Mouse (Mus musculus) ovary, postnatal 10 days (tissue): Measurements from ENCODE around the gene Ubc.

Source experiments
- DNase-seq: peaks from one replicate; pipeline ENCODE4 v3.0.0; 2022; ENCODE audit warnings: low spot score

Ubc gene

DNA sequence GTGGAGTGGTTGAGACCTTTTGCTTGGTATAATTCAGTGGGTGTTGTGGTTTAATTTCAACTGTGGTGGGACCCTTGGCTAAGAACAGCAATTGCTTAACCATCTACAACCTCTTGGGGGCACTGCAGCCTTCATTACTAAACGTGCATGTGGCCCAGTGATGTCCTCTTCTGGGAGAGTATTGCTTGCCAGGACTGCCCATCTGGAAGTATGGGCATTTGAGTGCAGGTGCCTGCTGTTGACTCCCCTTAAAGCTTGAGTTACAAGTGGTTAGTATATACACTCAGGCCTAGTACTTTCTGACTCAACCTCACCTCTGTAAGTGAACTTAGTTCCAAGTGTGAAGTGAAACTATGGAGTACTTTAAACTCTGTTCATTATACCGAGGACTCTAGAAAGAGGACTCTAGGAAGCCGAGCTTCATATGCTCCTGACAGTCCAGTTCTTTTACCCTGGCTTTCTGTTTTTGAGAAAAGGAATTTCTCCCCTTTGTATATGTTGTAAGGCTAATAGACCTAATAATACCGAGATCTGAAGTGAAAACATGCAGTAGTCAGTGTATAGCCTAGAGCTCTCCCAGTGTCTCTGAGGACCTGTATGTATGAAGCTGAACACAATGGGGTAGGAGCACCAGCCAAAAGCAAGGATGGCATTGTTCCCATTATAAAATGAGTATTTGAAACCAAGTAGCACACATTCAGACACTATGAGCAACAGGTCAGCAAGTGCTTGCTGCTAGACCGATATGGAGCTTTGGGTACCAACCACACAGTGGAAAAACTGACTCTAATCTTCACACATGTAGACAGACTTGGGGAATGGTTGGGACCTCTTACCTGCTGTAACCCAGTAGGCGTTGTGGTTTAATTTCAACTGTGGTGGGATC lies 7.1 kb downstream of the Ubc start:
- no peak for DNase-seq

DNA sequence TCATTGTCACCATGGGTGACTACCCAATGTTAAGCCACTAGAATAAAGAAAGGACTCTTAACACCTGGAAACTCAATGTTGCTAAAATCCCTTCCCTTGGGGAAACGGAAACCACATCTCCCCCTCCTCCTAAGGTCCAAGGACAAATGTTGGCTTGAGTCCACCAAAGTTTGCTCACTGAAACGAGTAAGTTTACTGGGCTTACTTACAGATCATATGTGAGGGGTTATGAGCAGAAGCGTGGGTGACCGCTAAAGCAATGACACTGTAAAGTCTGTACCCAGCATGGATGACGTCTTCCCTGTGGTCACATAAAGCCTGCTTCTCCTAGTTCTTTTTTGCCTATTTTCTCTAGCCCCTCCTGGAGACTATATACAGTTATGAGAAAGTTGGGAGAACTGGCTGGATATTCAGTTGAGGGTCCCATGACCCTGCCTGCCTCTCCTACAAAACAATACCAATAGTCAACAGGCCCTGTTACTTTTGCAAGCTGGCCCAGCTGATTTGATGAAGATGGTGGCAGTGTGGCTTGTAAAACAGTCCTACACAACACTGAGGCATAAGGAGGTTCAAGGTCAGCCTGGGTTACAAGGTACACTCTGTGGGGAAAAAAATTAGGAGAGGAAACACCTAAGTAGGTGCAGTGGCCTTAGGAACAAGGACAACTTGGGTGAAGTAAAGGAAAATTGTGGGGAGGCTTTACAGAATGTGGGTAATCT lies 7.9 kb downstream of the Ubc start:
- DNase-seq = no peak

GRCm38 (mm10) chr5:125378919-125379318 lies 11.1 kb downstream of the Ubc start:
- no peak for DNase-seq

- DNase-seq = no peak
These were observed 12.8 kb downstream of the Ubc start for GRCm38 (mm10) chr5:125377214-125377613.

- DNase-seq = no peak
These were observed 14.1 kb downstream of the Ubc start for GRCm38 (mm10) chr5:125375871-125376270.

GRCm38 (mm10) chr5:125372027-125372426 lies 18.0 kb downstream of the Ubc start:
- DNase-seq = no peak

GRCm38 (mm10) chr5:125370950-125371693 lies 18.9 kb downstream of the Ubc start:
- no peak for DNase-seq

GRCm38 (mm10) chr5:125368568-125368967 lies 21.4 kb downstream of the Ubc start:
- no peak for DNase-seq

- no peak for DNase-seq
These were observed 21.8 kb downstream of the Ubc start for GRCm38 (mm10) chr5:125368156-125368555.

GRCm38 (mm10) chr5:125364851-125365429 lies 25.1 kb downstream of the Ubc start:
- no peak for DNase-seq

DNA sequence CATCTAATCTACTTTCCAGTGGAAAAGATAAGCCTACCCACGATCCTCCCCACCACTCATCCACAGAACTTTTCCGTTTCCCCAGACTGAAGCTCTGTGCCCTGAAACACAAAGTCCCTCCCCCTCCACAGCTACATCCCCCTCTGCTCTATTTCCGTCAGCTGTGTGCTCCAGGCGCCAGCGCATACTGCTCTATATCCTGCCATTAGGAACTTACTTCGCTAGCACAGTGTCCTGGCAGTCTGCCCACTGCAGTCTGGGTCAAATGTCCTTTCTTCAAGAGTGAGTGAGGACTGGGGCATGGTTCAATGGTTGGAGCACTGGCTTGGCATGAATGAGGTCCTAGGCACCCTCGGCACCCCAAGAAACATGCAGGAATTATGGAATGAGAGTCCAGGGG lies 26.1 kb downstream of the Ubc start:
- no peak for DNase-seq

GRCm38 (mm10) chr5:125360981-125361510 lies 29.0 kb downstream of the Ubc start:
- no peak for DNase-seq

GRCm38 (mm10) chr5:125360566-125360965 lies 29.4 kb downstream of the Ubc start:
- no peak for DNase-seq

- DNase-seq = no peak
These were observed 31.8 kb downstream of the Ubc start for GRCm38 (mm10) chr5:125358270-125358608.

DNA sequence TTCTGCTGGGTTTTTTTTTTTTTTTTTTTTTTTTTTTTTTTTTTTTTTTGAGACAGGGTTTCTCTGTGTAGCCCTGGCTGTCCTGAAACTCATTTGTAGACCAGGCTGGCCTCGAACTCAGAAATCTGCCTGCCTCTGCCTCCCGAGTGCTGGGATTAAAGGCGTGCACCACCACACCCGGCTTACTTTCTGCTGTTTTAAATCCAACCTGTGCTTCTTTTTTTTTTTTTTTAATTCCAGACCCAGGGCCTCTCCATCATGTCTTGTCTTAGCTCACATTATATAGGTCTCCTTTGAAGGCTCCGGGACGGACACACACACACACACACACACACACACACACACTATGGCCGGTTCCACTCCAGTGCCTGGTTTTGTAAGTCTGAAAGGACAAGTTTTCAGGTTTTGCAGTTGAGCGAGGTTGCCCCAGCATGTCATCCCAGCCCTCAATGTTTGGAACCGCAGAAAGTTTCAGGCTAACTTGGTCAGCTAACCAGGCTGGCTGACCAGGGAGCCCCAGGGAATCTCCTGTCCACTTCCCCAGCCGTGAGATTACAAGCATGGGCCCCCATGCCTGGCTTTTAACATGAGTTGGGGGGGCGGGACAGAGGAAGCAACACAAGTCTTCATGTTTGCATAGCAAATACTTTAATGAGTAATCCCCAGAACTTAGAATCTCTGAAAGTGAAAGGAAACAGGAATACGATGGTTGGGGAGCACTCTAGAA lies 32.3 kb downstream of the Ubc start:
- DNase-seq = no peak

DNA sequence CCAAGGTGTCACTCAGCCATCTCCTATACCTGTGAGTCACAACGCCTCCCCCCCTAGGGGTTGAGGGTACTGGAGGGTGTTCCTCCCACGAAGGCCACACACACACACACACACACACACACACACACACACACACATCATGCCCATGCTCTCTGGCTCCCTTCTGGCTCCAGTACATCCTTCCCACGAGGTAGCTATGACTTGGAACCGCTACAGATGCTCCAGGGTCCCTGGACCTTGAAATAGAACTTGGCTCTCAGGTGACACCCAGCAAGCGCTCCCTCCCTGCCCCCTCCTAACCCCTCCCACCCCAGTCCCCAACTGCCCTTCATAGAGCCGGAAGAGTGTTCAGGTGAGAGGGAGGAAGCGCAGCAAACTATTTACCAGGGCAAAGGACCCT lies 34.4 kb downstream of the Ubc start:
- no peak for DNase-seq

GRCm38 (mm10) chr5:125354885-125355492 lies 35.0 kb downstream of the Ubc start:
- no peak for DNase-seq

GRCm38 (mm10) chr5:125352781-125353294 lies 37.2 kb downstream of the Ubc start:
- DNase-seq = no peak

- DNase-seq = no peak
These were observed 38.1 kb downstream of the Ubc start for GRCm38 (mm10) chr5:125351939-125352338.

GRCm38 (mm10) chr5:125351057-125351456 lies 38.9 kb downstream of the Ubc start:
- DNase-seq = no peak

- no peak for DNase-seq
These were observed 40.6 kb downstream of the Ubc start for GRCm38 (mm10) chr5:125349391-125349790.
